Mouse (Mus musculus) ES-Bruce4 (cell line): ENCODE measurements around the gene Arhgap10.

Experiments used
- CTCF ChIP-seq: IDR thresholded peaks from one replicate; pipeline ENCODE4 v1.8.1; 2011; ENCODE audit warnings: low read depth, low read length
- POLR2A ChIP-seq: IDR thresholded peaks from one replicate; pipeline ENCODE4 v1.8.1; 2011; ENCODE audit warnings: low read length; ENCODE audit not compliant: insufficient read depth

- TF ChIP-seq POLR2A (no peak), CTCF (no peak)
Measured at GRCm38 (mm10) chr8:77416738-77417137, 101.0 kb downstream of the Arhgap10 start.
